Mouse (Mus musculus): ENCODE results near the gene Vsir.

The Vsir gene

DNA sequence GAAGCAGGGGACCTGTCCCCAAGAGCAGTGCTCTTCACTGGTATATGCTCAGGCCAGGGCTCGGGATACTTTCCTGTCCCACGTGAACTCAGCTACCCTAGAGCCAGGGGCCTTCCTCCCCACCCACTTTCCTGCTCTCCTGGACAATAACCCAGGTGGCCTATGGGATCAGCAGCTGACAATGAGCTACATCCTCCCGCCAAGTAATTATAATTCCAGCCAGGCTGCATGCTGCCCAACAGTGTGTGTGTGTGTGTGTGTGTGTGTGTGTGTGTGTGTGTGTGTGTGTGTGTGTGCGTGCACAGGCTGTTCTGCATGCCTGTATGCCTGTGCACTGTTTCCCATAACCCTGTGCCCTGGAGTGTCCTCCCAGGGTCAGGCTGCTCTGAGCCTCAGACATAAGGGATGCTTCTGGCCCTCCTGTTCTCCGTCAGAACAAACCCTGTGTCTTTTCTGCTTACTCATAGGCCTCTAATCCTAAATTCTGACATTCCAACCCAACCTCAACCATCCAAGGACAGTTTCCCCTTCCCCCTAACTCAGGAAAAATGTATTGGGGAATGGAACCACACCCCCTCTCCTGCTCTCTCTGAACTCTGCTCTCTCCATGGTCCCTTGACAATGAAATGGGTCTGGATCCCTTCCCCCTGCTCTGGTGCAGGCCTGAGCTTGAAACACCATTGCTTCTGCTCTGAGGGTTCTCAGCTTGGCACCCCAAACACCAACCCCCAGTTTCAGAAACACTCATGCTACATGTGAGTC lies 6.8 kb downstream of the Vsir start:
- no peak for DNase-seq (ENCODE audit: low spot score in 2 of 2)

DNA sequence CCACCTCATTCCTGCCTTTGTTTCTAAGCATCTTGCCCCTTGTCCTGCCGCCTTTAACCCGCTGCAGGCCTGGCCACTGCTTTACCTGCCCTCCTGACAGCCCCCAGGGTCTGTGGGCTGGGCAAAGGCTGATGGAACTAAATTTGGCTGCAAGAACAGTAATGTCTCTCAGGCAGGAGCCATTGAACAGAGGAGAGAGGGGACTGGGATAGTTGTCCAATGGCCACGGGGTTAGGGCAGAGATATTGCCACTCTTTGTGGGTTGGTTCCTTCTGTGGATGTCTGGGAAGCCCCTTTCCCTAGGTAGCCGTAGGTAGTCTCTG lies 7.3 kb downstream of the Vsir start:
- no peak for DNase-seq (ENCODE audit: low spot score in 2 of 2)

DNA sequence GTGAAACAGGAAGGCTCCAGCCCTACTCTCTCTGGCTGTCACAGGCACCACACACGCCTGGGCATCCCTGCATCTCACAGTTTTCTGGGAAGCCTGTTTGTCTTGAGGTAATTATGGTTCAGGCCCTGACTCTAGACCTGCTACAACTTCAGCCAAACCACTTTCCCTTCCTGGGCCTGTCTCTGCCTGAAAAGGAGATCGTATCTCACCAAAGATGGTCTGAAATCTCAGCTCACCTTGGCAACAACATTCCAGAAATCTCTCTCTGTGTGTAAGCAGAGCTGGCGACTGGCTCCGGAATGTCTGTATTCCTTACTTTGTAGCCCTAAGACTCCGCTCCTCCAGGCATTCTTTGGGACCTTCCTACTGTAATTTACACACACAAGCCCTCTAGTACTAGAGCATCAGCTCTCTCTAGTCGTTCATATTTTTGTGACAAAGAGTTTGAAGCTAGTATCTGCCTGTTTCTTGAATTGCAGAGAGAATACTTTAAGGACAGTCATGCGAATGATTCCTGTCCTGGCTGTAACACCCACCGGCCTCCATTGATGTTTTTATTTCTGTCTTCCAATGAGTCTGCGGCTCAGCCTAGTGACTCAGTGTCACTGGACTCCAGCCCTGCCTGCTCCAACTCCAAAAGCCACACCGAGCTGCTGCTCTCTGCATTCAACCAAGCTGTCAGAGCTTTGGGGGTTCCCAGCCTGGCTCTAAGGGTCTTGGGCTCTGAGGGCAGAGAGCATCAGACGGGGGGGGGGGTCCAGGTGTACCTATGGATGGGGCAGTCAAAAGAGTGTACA lies 8.4 kb downstream of the Vsir start:
- no peak for DNase-seq (ENCODE audit: low spot score in 2 of 2)

DNA sequence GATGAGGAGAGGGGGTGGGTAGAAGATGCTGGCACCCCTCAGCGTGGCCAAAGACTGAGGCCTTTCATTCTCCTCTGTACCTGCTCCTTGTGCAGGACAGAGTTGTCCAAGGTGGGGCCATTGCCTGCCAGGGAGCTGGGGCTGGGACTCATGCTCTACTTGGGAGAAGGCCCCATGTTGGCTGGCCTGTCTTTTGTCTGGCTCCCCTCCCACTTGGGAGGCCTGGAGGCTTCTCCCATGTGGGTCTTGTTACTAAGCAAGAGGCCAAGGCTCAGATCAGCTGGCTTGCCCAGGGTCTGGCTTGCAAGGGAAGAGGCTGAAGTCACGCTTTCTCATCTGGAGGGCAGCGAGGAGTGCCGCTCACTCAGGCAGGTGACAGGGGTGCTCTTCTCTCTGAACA lies 10.8 kb downstream of the Vsir start:
- DNase-seq (ENCODE audit: low spot score in 2 of 2) = no peak

DNA sequence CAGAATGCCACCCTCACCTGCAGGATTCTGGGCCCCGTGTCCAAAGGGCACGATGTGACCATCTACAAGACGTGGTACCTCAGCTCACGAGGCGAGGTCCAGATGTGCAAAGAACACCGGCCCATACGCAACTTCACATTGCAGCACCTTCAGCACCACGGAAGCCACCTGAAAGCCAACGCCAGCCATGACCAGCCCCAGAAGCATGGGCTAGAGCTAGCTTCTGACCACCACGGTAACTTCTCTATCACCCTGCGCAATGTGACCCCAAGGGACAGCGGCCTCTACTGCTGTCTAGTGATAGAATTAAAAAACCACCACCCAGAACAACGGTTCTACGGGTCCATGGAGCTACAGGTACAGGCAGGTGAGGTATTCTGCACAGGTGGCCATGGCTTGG lies 11.2 kb downstream of the Vsir start:
- DNase-seq (ENCODE audit: low spot score in 2 of 2) = no peak

DNA sequence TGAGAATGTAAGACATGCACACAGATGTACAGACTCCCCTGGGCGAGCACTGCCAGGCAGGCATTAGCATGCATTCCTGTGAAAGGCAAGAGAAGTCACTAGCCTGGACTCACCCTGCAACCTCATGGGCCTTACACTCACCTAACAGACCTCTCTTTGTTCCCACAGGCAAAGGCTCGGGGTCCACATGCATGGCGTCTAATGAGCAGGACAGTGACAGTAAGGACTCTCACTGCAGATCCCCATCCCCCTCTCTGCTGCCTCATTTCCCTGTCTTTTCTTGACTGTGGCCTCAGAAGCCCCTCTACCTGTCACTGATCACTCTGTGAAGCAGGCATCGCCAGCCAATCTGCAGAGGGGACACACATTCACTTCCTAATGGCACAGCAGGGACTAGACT lies 12.1 kb downstream of the Vsir start:
- DNase-seq (ENCODE audit: low spot score in 2 of 2) = no peak

DNA sequence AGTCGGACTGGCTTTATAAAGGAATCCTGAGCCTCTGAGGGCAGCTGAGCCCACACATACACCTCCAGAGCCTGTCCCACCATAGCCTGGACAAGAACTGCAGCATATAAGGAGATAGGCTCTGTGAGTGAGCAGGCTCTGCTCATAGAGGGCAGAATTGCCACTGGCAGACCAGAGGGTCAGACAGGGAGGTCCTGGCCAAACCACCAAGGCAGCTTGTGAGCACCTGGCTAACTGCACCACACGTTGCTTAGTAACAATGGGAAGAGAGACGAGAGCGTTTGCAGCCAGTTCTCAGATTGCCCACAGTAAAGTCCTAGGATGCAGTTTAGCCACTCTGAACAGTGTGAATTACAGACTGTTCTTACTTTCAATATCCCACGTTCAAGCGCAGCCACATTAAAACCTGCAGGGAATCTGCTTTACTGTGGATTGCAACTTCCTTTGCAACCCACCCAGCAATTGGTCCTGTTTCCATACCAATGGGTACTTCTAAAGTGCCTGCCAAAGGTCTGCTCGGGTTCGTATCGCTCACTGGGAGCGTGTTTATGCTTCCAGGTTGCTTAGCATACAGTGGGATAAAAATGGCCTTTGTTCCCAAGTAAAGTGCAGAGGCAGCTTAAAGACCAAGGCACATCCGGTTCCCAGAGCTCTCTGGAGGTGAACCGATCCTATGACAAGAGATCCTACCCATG lies 15.1 kb downstream of the Vsir start:
- no peak for DNase-seq (ENCODE audit: low spot score in 2 of 2)

DNA sequence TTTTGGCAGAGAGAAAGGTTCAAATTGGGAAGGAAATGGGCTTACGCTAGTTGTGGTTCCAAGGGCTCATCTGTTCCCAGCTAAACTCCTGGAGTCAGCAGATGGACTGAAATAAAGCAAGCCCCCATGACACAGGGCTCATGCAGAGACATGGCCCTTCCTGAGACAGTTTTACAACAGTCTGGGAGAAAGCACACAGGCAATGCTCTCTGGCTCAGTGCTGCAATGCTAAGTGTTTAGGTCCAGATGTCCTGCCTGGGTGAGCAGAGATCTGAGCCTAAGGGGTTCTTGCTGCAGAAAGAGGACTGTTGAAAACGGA lies 15.6 kb downstream of the Vsir start:
- DNase-seq (ENCODE audit: low spot score in 2 of 2) = no peak

DNA sequence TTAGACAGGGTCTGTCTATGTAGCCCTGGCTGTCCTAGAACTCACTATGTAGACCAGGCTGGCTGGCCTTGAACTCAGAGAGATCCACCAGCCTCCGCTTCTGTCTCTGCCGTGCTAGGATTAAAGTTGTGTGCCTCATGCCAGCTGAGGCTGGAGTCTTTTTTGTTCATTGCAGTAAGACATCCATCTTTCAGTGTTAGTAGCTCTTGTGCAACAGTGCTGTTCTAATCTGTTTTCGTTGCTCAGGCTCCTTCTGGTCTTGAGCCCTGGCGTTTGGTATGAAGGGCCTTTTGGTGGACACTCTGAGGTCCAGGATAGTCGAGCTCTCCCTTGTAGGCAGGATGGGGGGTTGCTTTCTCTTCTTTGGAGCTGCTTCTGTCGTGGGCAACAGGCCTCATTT lies 16.8 kb downstream of the Vsir start:
- DNase-seq (ENCODE audit: low spot score in 2 of 2) = no peak

DNA sequence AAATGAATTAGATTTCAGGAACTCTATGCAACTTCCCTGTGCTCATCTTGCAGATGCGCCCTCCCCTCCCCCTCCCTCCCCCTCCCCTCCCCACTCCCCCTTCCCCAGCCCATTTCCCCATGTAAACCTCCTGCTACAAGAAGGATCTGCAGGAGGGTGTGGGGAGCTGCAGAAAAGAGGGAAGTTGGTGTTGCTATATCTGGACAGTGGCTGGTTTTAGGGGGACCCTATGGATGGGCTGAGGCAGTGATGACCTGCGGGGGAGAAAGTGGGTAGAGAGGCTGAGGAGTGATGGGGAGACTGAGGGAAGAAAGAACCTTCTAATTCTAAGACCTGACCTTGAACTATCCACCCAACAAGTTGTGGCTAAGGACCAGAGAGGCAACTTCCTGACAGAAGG lies 20.5 kb downstream of the Vsir start:
- DNase-seq (ENCODE audit: low spot score in 2 of 2) = no peak

DNA sequence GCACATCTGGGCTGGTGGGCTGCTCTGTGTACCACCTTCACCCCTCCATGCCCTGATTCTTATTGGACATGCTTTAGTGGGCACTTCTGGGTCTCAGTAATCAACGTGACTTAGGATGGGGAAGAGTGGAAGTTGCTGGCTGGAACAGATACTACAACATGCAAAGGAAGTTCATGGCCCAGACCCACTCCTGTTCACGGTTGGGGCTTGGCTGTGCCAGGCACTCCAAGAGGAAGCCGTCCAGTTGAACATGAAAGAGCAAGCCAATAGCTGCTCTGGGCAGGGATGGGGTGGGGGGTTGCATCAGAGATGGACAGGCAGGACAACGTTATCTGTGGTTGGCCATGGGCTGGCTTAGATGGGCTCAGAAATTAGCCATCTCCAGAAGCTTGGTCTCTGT lies 21.3 kb downstream of the Vsir start:
- no peak for DNase-seq (ENCODE audit: low spot score in 2 of 2)

DNA sequence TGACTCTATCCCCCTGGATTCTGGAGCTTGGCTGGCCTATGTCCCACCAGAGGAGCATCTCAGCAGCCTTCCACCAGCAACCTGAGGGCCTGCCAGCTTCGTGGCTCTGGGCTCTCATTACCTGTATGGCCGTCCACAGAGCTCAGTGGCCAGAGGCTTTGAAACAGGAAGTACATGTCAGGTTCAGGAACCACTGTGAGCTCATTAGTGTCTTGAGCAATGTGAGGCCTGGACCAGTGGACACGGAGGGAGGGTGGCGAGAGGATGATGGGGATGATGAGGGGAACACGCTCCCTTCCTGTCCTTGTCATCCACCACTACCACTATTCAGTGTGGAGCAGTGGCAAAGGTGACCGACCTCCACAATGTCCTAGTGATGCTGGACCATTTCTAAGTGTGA lies 22.8 kb downstream of the Vsir start:
- DNase-seq (ENCODE audit: low spot score in 2 of 2) = no peak

DNA sequence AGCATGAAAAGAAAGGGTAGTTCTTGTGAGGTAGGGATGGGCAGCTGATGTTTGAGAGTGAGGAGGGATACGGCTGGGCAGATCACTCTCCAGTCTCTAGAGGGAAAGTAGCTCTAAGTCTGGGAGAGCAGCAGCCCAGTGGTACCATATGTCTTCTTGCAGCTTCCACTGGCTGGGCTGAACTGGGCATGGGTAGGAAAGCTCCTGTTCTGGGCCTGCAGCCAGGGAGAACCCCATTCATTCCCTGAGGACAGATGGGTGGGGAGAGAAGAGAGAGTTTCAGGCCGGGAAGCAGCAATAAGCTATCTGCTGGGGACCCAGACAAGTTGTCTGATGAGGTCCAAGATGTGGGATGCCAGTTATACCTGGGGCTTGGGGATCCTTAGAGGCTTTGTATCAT lies 23.4 kb downstream of the Vsir start:
- no peak for DNase-seq (ENCODE audit: low spot score in 2 of 2)

DNA sequence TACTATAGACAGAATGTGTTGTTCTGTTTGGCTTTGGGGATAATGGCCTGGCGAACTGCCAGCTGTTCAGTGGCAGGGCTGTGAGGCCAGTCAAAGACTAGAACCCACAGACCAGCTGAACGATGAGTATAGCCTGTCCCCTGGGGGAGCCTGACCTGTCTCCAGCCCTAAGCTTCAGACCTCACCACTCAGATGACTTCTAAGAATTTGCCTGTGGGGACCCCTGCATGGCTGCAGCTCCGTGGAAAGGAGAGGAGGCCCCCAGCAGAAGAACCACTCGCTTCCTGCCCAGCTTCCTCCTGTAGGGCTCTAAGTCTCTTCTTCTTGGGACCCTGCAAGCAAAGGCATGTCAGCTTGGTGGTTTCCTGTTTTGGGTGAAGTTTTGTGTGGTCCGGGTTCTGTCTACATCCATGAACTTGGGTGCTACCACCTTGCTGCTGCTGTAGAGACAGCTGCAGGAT lies 24.0 kb downstream of the Vsir start:
- DNase-seq (ENCODE audit: low spot score in 2 of 2) = no peak

DNA sequence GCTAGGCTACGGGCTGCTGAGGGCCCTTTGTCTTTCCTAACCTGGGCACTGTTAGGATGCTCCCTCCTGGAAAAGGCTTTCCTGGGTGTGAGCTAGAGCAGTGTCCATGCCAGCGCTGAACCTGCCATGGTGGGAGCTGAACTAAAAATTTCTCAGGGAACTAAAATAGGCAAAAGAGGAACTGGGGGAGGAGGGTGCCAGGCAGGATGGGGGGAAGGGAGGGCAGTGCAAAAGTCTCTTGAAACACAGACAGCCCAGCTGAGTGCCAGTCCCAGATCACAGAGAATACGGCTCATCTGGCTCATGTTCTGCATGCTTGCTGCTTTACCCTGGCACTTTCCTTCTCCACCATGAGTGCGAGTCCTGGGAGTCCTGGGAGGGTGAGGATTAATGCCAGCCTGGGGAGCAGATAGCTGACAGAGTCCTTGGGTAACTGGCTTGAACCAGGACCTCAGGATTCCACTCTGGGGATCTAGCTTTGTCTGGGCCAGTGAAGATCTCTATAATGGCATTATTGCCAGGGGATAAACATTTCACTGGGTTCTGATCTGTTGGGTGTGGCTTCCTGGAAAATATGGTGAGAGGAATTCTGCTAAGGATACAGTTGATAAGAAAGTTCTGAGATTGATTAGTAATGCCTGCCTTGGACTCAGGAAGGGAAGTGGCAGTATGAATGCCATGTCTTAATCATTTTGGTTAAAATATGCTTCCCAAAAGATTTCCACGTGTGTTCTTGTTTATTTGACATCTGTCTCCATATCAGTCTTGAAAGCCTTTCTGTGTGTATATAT lies 25.1 kb downstream of the Vsir start:
- no peak for DNase-seq (ENCODE audit: low spot score in 2 of 2)

DNA sequence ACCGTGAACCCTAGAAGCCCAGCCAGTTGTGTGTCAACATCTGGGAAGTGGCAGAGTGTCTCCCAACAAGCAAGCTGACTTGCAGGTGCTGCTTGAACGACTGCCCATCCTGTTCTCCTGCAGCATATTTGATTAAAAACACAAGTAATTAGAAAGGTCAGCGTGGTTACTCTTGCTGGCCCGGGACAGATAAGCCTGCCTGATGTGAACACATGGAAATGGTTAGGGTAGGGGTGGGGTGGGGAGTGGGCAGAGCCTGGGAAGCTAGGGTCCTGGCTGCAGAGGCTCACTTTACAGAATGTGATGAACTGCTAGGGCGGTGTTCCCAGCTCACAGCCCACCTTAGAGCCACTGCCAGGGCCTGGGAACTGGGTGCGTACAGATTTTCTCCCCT lies 26.9 kb downstream of the Vsir start:
- DNase-seq (ENCODE audit: low spot score in 2 of 2) = no peak

DNA sequence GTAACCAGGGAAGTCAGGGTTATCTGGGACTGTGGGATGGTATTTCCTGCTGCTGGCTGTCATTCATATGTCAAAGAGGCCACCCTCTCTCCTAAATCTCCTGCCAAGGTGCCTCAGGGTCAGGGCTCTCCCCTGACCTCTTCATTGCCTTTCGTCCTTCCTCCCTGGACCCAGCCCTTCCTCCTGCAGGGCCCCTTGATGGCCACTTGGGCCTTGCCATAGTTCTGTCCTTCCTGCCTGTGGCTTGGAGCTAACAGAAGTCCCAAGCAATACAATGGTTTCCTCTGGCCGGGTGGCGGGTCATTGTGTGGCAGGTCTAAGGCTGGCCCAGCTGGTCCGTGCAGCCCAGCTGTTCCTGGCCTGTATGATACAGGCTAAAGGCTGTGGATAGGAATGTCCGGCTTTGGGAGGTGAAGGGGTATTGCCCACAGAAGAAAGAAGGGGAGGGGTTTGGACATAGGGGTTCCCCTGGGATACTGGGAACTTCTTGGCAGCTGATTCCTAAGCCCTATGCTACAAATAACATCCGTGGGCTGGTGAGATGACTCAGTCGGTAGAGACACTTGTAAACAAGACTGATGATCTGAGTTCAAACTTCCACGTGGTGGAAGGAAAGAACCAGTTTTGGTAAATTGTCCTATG lies 27.4 kb downstream of the Vsir start:
- no peak for DNase-seq (ENCODE audit: low spot score in 2 of 2)

DNA sequence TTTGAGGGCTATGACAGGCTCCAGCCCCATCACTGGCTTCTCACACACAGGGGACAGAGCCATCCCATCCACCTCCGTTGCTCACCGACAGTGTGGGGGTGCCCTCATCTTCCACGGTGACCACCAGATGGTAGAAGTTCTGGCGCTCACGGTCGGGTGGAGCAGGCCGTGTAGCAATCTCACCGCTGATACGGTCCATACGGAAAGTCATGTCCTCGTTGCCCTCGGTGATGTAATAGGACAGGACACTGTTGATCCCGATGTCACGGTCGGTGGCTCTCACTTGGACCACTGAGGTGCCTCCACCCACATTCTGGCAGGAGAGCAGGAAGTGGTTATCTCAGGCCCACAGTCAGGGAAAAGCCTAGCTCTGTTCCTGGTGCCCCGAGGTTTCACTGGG lies 30.1 kb downstream of the Vsir start:
- no peak for DNase-seq (ENCODE audit: low spot score in 2 of 2)

DNA sequence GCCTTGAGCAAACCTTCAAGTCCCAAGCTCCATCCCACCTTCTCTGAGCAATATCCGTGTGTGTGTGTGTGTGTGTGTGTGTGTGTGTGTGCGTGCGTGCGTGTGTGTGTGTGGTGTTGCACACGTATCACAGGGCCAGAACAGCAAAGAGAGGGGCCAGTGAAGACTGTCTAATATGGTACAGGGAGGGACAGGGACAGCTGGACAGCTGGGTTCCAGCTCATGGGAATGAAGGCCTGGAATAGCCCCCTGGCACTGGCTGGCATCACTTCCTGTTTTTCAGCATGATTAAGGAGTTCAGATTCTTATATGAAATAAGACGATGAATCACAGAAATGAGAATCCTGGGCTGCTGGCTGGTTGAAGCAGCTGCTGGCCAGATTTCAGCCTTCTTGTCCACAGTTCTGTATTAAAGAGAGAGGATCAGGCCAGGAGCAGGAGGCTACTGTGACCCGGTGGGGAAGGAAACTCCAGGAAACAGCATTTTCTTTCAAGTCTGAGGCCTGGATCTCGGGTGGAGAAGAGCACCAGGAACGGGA lies 32.8 kb downstream of the Vsir start:
- no peak for DNase-seq (ENCODE audit: low spot score in 2 of 2)

DNA sequence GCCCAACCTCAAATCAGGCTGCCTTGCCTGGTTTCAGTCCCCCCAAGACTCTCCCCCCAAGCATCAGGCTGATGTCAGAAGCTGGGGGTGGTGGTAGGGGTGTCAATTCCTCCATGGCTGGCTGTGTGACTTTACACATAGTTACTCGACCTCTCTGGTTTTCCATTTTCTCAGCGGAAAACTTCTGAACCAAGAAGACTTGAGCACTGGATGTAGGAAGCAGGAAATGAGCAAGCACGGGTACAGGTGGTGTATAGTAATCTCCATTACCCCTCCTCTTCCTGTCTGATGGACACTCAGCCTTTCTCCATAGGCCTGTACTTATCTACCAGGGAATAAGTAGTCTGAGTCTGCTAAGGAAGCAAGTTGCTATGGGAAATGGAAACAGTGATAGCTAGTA lies 33.6 kb downstream of the Vsir start:
- DNase-seq (ENCODE audit: low spot score in 2 of 2) = no peak

DNA sequence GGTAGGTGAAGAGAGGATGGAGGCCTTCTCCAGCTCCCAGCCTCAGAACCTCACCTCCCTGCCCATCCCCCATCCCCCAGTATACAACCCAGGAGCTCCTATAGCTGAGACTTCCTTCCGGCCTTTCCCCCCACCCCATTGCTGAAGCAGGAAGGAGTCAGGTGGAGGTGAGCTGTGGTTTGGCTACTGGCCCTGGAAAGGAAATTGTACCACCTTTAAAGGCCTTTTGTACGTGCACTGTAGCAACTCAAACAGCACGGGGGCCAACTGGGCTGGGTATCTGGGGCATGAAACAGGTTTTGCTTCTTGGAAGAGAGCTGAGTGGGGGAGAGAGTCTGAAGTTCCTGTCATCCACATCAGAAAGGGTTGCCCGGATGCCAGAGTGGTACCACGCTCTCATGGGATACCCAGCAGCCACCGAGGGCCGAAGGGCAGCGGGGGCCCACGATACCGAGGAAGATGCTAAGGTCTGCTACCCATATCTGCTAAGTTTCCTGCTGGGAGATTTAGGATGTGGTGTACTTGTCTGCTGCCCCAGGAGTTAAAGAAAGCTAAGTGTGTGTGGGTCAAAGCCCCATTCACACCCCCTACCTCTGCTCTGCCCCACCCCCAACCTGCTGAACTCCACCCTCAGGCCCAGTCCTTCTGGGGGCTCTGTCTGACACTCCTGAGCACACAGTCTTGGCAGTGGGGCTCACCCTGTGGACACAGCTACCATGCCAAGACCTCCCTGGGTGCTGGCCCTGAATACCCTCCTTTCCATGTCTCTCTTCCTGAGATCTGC lies 34.7 kb downstream of the Vsir start:
- no peak for DNase-seq (ENCODE audit: low spot score in 2 of 2)

Measured in urinary bladder, postnatal 4 days (tissue).